Mouse (Mus musculus): ENCODE measurements around the gene Gls2.
A peak's percentile ranks its signal among the peaks of the same experiment; 100 is the strongest.
"Not testable (repeated sequence)": the region's sequence is repeated elsewhere in the genome, so short reads cannot be mapped to it uniquely, and the experiment has no call there.

The Gls2 gene

DNA sequence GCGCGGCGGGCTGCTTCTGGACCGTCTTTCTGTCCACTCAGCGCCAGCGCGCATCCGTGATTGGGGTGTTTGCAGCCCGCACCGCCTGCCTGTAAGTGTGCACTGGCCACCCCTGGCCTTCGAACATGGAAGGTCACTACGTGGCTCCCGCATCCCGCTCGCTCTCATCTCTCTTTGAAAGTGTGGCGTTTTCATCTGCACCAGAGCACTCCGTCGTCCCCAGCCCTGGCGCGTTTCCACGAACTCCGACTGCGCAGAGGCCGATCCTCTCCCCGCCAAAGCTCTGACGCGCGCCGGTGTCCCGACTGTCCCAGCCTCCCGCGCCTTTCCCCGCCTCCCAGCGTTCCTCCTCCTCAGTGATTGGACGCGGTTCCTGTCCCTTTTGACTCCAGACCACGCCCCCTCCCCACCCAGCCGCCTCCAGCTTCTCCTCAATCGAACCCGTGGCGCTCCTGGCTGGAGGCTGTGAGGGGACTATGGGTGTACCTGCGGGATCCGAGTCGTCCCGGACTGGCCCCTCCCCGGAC, at the start of gene Gls2:
Gene Gls2, plus strand, starts transcription at position 434 of the 527 bp plus-strand sequence.
- DNase-seq (ENCODE audit: low spot score in 2 of 2): peak; percentile 95 to 97

DNA sequence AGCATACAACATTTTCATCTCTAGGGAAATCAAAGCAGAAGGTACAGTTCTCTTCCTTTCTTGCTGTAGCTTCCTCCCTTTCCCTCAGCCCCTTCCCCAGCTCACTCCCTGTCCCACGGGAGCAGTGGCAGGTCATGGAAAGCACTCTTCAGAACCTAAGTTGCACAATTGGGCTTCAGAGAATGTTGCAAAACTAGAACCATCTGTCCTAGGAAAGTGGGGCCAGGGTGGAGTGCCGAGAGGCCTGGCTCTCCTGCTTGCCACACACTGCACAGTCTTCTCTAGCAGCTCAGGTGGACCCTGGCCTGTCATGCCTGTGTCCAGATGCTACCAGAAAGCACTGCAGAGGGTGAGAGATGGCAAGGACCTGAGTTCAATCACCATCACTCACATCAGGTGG, 49.3 kb upstream of the Gls2 start:
- no peak for DNase-seq (ENCODE audit: low spot score in 2 of 2)

DNA sequence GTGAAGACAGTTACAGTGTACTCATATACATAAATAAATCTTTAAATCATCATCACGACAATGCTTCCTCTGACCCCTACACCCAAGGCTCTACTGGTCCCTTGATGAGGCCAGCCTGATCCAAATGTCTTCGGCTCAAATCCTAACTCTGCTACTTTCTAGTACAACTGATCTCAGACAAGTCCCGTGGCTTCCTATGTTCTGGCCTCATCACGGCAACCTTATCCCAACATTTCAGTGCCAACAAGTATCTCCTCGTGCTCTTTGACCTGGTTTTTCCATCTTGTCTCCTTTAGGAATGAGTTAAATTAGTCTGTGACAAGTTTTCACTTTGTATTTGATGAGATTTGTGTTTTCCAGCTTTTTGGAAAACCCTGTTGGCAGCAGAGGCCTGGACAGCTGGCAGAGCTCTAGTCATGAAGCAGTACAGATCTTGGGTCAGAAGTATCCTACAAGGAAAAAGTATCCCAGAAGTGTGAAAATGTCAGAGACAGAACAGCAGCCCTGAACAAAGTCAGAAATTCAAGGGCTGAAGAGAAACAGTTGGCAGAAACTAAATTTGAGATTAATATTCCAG, 45.4 kb upstream of the Gls2 start:
- DNase-seq (ENCODE audit: low spot score in 2 of 2): no peak

DNA sequence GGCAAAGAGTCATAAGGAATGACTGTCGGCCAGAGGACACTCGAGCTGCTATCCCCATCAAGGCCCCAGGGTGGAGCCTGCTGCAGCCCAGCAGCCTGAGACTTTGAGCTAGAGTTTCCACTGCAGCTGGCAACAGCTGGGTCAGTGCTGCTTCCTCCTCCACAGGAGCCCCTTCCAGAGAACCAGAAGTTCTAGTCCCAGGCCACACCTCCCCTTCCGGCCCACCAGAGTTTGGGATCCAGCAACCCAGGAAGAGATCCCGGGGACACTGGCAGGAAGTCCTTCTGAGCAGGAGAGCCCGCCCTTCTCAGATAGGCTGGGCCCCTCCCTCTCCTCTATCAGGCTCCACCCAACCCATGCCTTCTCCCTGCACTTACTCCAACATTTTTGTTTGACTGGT, 44.7 kb upstream of the Gls2 start:
- DNase-seq (ENCODE audit: low spot score in 2 of 2): peak; percentile 13 to 27

DNA sequence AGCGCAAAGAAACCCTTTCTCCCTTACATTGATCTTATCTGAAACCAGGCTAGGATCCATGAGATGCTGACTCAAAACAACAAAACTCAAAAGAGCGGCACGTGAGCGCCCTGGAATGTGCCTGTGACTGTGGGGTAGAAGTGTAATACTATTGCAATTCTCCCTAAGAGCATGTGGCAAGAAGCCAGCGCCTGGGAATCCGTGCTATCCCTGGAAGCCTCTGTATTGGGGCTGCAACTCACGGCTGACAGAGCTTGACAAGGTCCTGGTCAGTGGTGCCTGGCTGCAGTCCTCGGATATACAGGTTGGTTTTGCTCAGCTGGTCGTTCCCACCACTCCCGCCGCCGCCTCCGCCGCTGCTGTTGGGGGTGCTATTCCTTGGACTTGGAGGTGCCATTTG, 43.3 kb upstream of the Gls2 start:
- DNase-seq (ENCODE audit: low spot score in 2 of 2): no peak

DNA sequence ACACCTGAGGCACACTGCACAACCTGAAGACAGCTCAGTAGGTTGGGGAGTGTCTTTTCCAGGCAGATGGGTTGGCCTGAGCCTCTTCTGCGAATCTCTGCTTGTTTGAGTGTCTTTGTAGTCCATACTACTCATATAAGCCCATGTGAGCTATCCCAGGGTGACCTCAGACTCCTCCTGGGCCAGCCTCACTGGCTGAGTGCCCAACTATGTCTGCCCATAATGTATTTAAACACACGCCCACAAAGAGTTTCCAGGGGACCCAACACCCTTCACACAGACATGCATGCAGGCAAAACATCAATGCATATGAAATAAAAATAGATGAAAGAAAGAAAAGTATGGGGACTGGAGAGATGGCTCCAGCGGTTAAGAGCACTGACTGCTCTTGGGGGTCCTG, 40.3 kb upstream of the Gls2 start:
- DNase-seq (ENCODE audit: low spot score in 2 of 2): no peak

DNA sequence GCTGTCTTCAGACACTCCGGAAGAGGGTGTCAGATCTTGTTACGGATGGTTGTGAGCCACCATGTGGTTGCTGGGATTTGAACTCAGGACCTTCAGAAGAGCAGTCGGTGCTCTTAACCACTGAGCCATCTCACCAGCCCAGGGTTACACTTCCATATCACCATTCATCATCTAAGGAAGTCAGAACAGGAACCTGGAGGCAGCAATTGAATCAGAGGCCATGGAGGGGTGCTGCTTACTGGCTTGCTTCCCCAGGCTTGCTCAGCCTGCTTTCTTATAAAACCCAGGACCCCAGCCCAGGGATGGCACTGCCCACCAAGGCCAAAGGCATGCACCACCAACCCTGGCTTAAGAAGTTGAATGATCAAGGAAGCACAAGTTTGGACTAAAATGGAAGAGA, 28.5 kb upstream of the Gls2 start:
- DNase-seq (ENCODE audit: low spot score in 2 of 2): not testable (repeated sequence)

DNA sequence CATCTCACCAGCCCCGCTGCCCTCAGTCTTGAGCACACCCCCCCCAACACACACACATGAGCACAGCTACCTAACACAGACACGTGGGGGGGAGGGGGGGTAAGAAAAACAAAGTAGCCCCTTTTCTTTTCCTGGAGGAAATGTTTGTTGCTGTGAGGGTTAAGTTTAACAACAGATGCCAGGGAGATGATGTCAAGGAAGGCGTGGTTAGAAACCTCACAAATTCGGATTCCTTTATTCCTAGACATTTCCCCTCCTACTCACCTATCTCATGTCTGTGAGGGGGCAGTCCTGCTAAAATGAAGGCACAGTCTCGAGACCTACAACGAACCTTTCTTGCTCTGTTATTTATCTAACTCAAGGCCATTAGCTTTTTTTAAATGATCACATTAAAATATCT, 27.2 kb upstream of the Gls2 start:
- no peak for DNase-seq (ENCODE audit: low spot score in 2 of 2)

DNA sequence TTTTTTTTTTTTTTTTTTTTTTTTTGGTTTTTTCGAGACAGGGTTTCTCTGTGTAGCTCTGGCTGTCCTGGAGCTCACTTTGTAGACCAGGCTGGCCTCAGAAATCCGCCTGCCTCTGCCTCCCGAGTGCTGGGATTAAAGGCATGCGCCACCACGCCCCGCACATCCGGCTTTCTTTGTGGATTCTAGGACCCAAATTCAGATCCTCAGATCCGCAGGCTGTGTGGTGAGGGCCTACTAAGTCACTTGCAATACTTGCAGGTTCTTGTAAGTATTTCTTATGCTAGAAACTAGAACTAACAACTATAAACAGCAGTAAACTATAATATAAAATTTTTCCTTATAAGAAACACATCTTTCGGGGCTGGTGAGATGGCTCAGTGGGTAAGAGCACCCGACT, 22.9 kb upstream of the Gls2 start:
- not testable (repeated sequence) for DNase-seq (ENCODE audit: low spot score in 2 of 2)

DNA sequence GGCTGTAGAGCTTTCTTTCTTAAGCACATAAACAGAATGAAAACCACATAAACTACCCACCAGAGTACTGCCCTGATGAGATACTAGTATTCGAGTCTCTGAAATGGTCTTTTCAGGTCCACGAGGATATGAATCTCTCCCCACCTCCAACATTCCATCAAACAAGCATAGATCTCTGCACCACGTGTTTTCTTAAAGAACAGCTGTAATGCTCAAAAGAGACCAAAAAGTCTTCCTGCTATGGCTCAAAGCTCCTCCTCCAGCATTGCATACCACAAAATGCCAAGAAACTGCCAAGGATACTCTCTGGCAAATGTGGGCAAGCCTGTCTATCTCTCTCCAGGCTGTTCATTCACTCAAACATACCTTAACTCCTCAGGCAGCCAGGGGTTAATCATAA, 19.0 kb upstream of the Gls2 start:
- DNase-seq (ENCODE audit: low spot score in 2 of 2): no peak

DNA sequence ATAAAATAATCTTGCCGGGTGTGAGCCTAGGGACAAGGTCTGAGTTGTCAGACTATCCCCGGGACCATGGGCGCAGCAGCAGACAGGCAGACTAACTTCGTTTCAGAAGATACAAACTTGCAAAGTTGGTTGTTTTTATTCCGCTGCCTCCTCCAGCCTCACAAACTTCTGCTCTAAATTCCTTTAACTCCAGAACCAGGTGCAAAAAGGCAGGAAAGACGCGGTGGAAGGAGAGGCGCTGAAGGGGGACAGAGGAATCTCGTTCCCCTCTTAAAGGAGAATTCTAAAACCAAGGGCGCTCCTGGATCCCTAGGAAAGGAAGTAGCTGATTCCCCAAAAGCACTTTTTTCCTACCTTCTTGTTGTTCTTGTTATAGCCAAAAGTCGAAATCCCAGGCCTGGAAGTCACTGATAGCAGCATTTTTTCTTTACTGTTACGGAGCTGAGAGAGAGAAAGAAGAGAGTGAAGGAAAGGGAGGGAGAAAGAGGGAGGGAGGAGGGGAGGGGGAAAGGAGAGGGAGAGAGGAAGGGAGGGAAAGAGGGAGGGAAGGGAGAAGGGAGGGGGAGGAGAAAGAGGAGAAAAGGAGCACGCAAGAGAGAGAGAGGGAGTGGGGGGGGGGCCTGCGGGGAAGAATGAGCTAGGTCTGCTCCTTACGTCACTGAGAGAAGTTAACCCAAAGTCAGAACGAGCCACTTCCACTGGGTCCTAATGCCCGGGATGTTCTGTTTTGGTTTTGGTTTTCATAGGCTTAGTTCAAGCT, 18.1 kb upstream of the Gls2 start:
- DNase-seq (ENCODE audit: low spot score in 2 of 2): no peak

DNA sequence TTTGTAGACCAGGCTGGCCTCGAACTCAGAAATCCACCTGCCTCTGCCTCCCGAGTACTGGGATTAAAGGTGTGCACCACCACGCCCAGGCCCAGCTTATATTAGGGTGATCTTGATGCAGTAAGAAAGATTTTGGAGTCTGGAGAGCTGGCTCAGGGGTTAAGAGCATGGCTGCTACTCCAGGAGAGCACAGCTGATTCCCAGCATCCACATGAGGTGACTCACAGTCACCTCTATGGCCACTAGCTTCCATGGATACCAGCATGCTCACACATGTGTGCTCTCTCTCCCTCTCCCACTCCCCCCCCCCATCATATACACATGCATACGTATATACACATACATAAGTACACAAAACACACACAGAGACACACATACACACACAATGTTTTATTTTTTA, 16.9 kb upstream of the Gls2 start:
- DNase-seq (ENCODE audit: low spot score in 2 of 2): no peak

DNA sequence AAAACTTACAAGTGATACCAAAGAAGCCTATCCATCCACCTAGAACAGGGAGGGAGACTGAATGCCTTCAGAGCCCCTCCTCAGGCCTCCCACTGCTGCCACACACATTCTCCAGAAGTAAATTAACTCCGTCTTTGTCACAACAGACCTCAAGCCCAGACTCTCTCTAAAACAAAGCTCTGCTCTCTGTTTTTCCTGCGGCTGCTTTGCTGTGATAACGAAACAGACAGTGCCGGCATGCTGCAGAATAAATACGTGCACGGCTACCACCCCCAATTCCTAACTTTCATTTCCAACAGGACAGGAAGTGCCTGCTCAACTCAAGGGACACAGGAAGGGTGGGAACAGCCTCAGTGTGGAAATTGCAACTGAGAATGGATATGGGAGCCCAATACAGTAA, 14.3 kb upstream of the Gls2 start, which contains the start of gene Rbms2:
Gene Rbms2, minus strand, starts transcription at position 309 of the 400 bp plus-strand sequence.
- no peak for DNase-seq (ENCODE audit: low spot score in 2 of 2)

DNA sequence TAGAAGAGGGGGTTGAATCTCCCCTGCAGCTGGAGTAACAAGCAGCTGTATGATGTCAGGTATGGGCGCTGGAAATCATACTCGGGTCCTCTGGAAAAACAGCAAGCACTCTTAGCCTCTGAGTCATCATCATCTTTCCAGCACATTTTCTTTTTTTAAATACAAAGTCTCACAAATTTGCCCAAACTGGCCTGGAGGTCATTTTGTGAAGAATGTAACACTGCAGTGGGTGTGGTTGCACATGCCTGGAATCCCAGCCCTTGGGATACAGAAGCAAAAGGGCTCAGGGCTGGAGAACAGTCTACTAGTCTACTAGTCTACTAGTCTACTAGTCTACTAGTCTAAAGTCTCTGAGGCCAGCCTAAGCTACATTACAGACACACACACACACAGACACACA, 10.0 kb upstream of the Gls2 start:
- DNase-seq (ENCODE audit: low spot score in 2 of 2): no peak

DNA sequence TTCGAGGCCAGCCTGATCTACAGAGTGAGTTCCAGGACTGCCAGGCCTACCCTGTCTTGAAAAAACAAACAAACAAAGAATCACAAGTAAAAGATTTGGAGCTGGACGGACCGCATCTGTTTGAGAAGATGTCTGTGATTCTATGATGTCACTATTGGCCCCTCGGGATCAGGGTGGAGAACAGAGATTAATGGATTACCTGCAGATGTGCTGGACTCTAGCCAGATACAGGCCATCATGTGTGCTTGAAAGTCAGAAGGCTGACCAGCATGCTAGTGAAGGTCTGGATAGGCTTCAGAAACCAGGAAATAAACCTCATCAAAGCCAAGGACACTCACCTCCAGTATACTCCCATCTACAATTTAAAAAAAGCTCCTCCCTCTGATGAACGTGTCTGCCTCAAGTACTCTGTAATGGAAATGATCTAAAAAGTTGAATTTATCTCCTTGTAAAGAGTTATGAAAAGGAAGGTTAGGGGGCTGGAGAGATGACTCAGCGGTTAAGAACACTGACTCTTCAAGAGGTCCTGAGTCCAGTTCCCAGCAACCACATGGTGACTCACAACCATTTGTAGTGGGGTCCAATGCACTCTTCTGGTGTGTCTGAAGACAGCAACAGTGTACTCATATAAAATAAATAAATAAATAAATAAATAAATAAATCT, 8.8 kb upstream of the Gls2 start:
- no peak for DNase-seq (ENCODE audit: low spot score in 2 of 2)

DNA sequence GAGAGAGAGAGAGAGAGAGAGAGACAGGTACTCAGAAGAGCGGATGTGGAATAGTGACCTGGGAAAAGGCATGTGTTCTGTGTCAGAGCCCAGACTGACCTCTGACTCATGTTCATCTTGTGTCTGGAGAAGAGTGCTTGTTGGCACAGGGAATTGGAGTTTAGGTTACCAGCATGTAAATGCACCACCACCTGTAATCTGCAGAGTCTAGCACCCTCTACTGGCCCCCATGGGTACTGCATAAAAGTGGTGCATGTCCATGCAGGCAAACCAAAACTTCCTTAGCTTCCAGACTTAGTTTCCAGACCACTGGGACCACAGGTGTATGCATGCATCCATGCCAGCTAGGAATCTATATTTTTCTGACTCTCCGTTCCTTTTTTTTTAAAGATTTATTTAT, 8.3 kb upstream of the Gls2 start:
- peak; percentile 34 to 58 for DNase-seq (ENCODE audit: low spot score in 2 of 2)

DNA sequence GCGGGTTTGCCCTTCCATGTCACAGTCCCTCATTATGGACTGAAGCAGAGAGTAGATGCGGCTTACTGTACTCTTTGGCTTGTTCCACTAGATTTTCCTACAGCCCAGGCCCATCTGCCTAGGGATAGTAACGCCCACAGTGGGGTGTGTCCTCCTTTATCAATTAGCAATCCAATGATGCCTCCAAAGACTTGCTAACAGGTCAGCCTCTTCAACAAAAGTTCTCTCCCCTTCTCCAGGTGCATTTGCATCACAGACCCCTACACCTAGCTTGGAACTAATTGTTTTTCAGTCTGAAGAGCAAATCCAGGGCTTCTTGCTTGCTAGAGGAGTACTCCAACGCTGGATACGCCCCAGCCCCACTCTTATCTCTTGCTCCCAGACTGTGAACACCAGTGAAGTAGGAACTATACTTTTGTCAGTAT, 7.1 kb upstream of the Gls2 start:
- no peak for DNase-seq (ENCODE audit: low spot score in 2 of 2)

DNA sequence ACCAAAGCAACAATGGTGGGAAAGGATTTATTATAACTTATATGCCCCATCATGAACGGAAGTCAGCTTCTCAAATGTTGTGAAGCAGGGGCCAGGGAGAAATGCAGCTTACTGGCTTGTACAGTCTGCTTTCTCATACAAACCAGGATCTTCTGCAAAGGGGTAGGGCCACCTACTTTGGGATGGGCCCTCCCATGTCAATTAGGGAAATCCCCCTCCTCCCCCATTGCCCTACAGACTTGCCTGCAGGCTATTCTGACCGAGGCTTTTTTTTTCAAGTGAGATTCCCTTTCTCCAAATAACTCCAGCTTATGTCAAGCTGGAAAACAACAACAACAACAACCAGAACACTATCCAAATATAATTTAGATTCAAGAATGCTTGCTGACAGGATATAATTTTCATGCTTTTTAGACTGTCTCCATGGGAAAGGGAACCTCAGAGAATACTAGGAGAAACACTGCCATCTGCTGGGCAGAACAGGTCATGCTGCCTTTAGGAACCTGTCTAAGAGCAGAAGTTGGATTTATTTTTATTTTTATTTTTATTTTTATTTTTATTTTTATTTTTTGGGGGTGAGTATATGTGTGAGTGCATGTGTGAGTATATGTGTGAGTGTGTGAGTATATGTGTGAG, 5.9 kb upstream of the Gls2 start:
- peak in 1 of 2 experiments; percentile 67 for DNase-seq (ENCODE audit: low spot score in 2 of 2)

DNA sequence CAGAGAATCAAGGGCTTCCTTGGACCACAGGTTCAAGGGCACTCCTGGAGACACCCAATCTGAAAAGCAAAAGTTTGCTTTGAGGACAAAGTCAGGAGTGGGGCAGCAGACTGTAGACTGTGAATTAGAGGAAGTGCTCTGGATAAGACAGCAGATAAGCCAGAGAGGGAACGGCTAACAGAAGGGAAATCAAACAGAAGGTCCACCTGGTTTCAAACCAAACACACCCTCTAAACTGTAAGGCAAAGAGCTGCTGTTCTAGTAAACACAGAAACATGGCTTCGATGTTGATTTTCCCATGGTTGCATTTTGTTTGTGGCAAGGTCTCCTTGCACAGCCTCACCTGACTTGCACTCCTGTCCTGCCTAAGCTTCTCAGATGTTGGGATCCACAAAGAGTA, 2.8 kb upstream of the Gls2 start:
- DNase-seq (ENCODE audit: low spot score in 2 of 2): no peak

DNA sequence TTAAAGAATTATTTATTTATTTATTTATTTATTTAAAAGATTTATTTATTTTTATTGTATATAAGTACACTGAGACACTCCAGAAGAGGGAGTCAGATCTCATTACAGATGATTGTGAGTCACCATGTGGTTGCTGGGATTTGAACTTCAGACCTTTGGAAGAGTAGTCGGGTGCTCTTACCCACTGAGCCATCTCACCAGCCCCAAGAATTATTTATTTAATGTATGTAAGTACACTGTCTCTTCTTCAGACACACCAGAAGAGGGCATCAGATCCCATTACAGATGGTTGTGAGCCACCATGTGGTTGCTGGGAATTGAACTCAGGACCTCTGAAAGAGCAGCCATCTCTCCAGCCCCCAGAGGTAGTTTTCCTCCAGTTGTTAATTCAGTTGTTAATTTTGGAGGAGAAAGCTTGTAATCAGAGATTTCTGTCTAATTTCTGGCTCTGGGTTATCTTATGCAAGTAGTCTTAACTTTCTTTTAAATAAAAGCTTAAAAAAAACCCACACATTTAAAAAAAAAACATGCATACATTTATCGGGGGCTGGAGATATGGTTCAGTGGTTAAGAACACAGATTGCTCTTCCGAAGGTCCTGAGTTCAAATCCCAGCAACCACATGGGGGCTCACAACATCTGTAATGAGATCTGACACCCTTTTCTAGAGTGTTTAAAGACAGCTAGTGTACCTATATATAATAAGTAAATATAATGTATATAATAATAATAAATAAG, 2.1 kb upstream of the Gls2 start:
- DNase-seq (ENCODE audit: low spot score in 2 of 2): not testable (repeated sequence)

DNA sequence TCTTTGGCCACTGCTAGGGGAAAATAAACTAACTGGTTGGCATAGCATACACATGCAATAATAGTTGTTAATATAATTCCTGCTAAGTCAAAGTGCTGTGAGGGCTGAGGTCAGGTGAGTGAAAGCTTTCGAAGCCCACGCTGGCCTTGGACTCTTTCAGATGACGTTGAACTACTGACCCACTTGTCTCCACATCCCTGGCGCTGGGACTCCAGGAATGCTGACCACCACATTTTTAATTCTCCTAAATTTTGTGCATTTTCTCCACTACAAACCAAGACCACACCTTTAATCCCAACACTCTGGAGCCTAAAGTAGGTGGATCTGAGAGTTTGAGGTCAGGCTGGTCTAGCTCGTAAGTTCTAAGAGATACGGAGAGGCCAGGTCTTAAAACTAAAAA, 1.1 kb upstream of the Gls2 start:
- no peak for DNase-seq (ENCODE audit: low spot score in 2 of 2)
